Mouse (Mus musculus) lung, postnatal 10 days (tissue): ENCODE measurements around the gene Mxi1.

Experiments
- DNase-seq: peaks from one replicate; pipeline ENCODE4 v3.0.0; 2021

Mxi1 gene

DNA sequence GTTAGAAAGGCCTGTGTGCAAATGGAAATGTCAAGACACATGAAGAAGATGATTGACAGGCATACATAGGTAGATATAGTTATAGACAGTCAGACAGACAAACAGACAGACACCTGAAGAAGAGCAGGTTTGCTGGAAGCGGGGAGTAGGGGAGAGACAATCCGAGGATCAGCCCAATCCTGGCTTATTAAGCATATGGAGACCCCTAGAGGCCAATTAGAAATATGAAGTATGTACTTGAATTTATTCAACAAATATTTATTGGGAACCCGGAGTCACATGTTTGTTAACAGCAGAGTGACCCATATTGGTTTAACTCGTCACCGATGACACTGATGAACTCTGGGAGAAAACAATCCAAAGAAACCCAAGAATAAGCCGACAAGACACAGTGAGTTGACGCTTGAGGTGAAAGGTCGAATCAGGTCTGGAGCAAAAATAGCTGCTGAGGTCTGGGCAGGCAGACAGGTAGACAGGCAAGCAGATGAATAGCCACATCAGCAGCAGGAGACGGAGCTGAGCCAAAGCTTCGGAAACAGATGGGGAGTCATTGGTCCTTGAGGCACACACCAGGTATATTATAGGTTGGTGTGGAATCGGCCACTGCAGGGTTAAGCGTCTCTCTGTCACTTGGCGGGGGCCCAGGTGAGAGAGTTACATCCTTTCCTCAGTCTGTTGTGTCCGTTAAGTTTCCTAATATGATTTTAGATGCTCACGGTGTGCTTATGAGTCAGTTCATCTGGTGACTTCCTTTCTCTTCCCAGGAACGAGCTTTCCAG lies 90.2 kb downstream of the Mxi1 start:
- DNase-seq: no peak

DNA sequence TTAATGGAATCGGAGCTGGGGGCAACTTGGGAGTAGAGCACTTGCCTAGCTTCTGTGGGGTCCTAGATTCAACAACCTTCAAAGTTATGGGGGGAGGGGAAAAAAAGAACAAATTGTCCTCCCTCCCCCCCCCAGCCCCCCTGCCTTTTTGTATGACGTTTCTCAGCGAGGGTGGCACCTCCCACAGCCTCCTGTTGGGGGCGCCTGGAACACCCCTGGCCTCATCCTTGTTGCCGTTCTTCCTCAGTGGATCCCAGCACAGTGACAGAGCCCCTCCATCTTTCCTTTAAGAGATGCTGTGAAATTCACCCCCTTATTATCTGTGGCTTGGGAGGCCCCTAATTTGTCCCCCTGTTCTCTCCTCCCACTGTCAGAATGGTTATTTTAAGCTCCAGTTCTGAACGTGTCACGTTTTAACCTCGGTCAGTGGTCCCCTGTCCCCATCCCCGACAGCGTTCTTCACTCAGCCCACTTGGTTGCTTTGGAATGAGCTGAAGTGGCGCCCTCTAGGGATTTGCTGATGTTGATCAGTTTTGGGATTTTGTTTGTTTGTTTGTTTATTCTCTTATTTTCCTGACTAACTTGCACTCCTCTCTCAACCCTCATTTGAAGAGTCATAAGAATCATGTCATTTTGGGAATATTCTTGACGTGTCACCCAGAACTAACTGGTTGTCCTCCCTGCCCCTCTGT lies 92.6 kb downstream of the Mxi1 start:
- no peak for DNase-seq

GRCm38 (mm10) chr19:53404219-53404836 lies 94.0 kb downstream of the Mxi1 start:
- no peak for DNase-seq

DNA sequence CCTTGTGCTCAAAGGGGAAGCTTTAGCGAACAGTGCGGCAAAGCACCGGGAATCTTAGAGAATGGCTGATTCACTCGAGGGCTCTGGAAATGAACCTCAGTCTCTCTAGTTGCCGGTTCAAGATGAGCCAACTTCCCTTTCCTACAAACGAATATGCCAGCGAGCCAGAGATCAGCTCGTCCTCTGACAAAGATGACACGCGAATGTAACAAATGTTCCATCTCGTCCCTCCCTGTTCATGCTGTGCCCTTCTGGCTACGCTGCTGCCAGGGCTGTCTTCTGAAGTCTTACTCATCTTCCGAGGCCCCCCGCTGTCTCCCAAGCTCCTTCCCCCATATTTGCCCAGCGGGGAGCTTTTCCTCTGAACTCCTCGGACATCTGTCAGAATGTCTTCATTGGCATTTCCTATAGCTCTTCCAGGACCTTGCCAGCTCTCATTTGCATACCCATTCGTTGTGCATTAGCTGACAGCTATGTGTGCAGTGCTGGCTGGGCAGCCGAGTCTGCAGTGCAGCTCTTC lies 94.6 kb downstream of the Mxi1 start:
- DNase-seq: no peak

DNA sequence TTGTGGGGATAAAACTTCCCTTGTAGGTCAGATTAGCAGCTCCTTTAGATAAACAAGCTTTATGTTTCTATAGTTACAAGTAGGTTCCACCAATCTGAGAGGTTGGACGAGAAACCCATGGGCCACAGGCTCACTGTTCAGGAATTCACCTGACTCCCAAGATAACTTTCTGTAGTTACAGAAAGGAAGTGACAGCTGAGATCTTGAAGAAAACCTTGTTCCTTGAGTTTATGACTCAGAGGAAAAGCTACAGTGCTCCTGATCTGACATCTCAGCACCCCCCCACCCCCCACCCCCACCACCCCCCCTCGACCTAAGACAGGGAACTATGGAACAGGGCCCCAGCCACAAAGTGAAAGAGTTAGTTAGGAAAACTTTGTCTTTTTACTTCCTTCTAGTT lies 95.5 kb downstream of the Mxi1 start:
- no peak for DNase-seq

DNA sequence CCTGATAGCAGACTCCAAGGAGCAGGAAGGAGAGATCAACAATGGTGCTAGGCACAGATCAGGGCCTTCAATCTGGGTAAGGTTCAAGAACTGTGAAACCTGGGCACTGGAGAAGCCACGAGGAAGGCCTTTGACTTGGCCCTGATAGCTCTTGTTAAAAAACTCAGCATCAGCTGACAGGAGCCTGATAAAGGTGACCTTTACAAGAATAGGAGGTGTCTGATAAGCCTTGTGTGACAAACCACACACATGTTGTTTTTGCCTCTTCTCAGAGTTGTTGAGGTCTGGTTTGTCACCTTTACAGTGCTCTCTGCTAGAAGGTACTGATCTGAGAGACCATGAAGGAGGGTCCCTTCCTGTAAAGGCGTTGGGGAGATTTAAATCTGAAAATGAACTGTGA lies 97.0 kb downstream of the Mxi1 start:
- no peak for DNase-seq

DNA sequence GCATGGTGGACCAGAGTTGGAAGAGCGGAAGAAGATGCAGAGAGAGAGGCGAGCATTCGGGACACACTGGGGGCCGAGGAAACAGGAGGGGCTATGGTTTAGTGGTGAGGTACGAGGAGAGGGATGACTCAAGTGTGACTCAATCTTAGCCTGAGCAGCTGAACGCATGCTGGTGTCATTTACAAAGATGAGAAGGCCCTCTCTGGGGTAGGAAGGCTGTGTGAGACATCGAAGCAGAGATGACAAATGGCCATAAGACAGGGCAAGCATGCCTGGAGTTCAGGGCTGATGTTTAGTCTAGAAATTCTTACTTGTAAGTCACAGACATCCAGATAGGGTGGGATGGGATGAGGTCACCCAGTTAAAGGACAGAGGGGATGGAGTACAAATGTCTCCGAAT lies 98.1 kb downstream of the Mxi1 start:
- DNase-seq: no peak

- DNase-seq: no peak
Measured at GRCm38 (mm10) chr19:53409663-53410307, 99.5 kb downstream of the Mxi1 start.

- no peak for DNase-seq
Measured at GRCm38 (mm10) chr19:53412149-53412848, 102.0 kb downstream of the Mxi1 start.

- no peak for DNase-seq
Measured at GRCm38 (mm10) chr19:53413617-53414380, 103.5 kb downstream of the Mxi1 start.

DNA sequence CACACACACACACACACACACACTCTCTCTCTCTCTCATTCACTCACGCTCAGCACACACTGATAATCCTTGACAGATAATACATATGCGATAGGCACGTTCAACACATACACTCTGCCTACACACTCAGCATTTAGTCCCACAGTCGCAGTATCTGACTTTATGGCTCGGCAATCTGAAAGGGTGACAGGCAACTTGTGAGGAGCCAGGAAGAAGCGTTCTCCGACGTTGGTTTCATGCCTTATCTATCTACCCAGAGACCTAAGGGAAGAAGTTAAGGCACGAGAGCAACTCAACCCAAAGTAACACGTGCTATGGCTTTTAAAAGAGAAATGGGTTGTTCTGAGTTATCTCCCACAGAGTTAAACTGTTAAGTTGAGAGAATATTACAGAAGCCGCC lies 104.3 kb downstream of the Mxi1 start:
- no peak for DNase-seq

- no peak for DNase-seq
Measured at GRCm38 (mm10) chr19:53415198-53415597, 104.9 kb downstream of the Mxi1 start.

DNA sequence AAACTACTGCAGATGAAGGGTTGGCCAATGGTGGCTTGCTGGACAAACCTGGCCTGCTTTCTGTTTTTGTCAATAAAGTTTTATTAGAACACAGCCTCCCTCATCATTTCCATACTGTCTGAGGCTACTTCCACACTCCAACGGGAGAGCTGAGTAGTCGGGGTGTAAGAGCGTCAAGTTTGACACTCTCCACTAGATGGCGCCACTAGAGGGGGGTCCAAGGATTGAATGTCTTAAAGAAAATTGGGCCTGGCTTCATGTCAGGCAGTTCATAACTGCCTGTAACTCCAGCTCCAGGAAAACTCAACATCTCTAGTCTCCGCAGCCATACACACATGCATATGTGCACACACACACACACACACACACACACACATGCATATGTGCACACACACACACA lies 109.5 kb downstream of the Mxi1 start:
- DNase-seq: peak; percentile 88

DNA sequence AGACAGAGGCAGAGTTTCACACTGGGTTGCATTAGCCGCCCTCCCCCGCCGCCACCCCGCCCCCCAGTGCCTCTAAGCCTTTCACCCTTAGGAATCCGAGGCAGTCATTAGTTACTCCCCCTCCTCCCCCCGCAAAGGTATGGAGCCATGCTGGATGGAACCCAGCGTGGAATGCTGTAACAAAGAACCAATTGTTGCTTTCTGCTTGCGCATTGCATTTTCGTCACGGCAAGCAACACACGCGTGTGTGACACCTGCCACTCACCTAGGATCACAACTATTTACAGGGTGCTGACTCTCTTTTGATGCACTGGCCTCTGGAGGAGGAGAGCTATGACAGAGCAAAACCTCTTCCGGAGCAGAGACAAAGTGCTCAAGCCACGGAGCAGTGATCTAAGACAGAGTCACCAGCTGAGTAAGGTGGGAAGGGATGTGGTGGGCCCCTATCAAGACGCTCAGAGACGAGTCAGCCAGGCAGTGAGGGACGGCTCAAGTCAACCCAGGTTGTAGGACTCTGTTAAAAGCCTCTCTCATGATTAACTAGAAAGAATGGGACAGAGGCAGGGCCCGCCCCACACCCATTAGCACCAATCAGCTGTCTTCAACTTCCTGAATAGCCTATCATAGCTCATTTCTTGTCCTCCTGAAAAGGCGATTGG lies 110.7 kb downstream of the Mxi1 start:
- DNase-seq: peak; percentile 85

GRCm38 (mm10) chr19:53421583-53422188 lies 111.4 kb downstream of the Mxi1 start:
- no peak for DNase-seq

GRCm38 (mm10) chr19:53422358-53423308 lies 112.3 kb downstream of the Mxi1 start:
- DNase-seq: no peak

DNA sequence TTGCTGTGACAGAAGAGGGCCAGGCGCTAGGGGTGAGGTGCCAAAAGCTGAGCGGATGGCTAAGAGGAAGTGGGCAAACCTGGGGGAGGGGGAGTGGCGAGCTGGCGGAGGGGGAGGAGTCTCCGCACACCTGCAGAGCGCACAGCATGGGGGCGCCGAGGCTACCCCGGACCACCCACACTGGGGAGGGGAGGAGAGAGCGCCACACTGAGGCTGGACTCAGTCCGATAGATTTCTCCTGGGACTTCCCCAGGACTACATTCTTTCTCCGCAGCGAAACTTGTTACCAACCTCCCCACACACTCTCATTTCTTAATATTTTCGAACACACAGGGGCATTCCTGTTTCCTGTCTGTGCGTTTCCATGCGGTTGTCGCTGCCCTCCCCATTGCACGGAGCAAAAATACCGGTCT lies 113.0 kb downstream of the Mxi1 start:
- DNase-seq: no peak

GRCm38 (mm10) chr19:53423816-53424465 lies 113.6 kb downstream of the Mxi1 start:
- no peak for DNase-seq

DNA sequence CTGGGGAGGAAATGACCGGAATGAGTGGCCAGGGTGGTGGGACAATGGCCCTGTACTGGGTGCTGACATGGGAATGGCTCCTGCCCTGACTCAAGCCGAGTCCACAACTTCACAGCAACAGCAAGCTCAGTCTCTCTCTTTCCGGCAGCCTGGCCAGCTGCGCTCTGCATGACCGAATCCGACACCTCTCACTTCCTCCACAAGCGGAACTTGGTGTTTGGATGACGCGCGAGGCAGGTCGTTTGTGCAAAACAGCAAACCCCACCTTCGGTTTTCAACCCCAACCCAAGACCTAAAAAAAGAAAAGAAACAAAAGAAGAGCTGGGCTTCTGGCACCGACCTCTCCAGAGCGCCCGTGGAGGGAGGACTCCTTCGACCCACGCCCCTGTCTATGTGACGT lies 114.3 kb downstream of the Mxi1 start:
- peak; percentile 83 for DNase-seq
